Mouse (Mus musculus) colon, adult 2 months (tissue): ENCODE measurements around the gene Nudt14. TPM values are rescaled to one million over a fixed set of nuclear protein-coding genes. Genes with fewer than 3 reads are reported as not detected.

Experiments used
- polyA plus RNA-seq: library from polyadenylated mRNA; depleted of rRNA; stranded (reverse); fragments of >200 nt; gene quantifications from 2 replicates; pipeline ENCODE4 v1.2.3, GENCODE M21; 2012; rRNA removed

Gene Nudt14
- polyA plus RNA-seq, result 62.1 and 75.8 TPM in 2 replicates

GRCm38 (mm10) chr12:112941776-112942713 is at the start of gene Nudt14:
Gene Nudt14, minus strand, starts transcription at chr12:112942124.

DNA sequence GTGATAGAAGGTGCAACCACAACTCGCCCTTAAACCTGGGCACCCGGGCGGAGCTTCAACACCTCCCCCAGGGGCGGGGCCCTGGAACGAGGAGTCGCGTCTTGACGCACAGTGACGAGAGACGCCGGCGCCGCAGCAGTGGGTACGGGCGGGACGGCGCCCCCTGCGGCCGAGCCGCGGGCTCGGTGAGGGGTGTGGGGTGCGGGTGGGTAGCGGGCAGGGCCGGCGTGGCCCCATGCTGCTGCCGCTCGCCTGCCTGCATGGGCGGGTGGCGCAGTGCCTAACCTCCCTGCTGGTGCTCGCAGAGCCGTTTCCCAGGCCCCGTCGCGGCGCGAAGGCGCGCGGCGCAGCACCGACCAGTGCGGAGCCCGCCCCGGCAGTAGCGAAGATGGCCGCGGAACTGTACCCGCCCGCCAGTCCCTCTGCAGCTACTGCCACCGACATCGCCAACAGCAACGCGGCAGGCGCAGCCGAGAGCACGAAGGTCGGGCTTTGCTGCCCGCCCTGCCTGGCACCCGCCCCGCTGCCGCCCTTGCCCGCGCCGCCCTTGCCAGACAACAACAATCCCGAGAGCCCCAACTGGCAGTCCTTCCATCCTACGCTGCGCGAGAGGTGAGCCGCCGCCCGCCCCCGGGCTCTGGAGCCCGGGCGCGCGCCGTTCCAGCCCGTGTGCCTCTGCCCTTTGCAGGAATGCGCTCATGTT is 34.6 kb upstream of the Nudt14 start, which contains the start of gene Btbd6:
Btbd6 (plus strand) TSS at position 112 of the 703 bp plus-strand sequence.

GRCm38 (mm10) chr12:112929562-112930352 is 12.2 kb downstream of the Nudt14 start, which contains the start of gene Jag2:
Gene Jag2, minus strand, starts transcription at chr12:112929776.

Other genes starting within 250 kb of the Nudt14 start
- 133 and 150 TPM in 2 replicates for gene Cep170b, start 221.7 kb downstream of the Nudt14 start, polyA plus RNA-seq
- 25.8 and 31.1 TPM in 2 replicates for gene Pld4, start 181.5 kb downstream of the Nudt14 start, polyA plus RNA-seq
- 15.6 and 16.6 TPM in 2 replicates for gene Ahnak2, start 139.5 kb downstream of the Nudt14 start, polyA plus RNA-seq
- 4.2 and 4.8 TPM in 2 replicates for gene Clba1, start 133.2 kb downstream of the Nudt14 start, polyA plus RNA-seq
- 20.8 and 21.0 TPM in 2 replicates for gene Cdca4, start 112.7 kb downstream of the Nudt14 start, polyA plus RNA-seq
- gene Gpr132, start 73.9 kb downstream of the Nudt14 start, polyA plus RNA-seq, result 3.7 and 4.6 TPM in 2 replicates
- gene Jag2, start 12.3 kb downstream of the Nudt14 start, polyA plus RNA-seq, result 11.8 and 14.3 TPM in 2 replicates
- 106 and 114 TPM in 2 replicates for gene Btbd6, start 34.4 kb upstream of the Nudt14 start, polyA plus RNA-seq
- gene Brf1, start 58.6 kb upstream of the Nudt14 start, polyA plus RNA-seq, result 109 and 158 TPM in 2 replicates
- gene Pacs2, start 72.4 kb upstream of the Nudt14 start, polyA plus RNA-seq, result 39.5 and 41.1 TPM in 2 replicates
- 0.16 and 0.33 TPM in 2 replicates for gene Tex22, start 132.4 kb upstream of the Nudt14 start, polyA plus RNA-seq
- 50.8 and 74.8 TPM in 2 replicates for gene Mta1, start 156.2 kb upstream of the Nudt14 start, polyA plus RNA-seq
- gene Crip2, start 198.1 kb upstream of the Nudt14 start, polyA plus RNA-seq, result 194 and 207 TPM in 2 replicates
- gene Crip1, start 204.2 kb upstream of the Nudt14 start, polyA plus RNA-seq, result 2,942 and 3,172 TPM in 2 replicates
- gene Tedc1, start 214.3 kb upstream of the Nudt14 start, polyA plus RNA-seq, result 21.6 and 32.9 TPM in 2 replicates
- 2.1 and 2.7 TPM in 2 replicates for gene Tmem121, start 243.8 kb upstream of the Nudt14 start, polyA plus RNA-seq